Mouse (Mus musculus) erythroblast, embryonic 14.5 days (primary cell): Measurements from ENCODE around the gene Rab4b.

Experiments used
- GATA1 ChIP-seq: IDR thresholded peaks from 2 replicates; pipeline ENCODE4 v1.6.1; 2012; ENCODE audit warnings: low read length, inconsistent platforms, mixed read lengths
- TAL1 ChIP-seq: IDR thresholded peaks from 3 replicates; pipeline ENCODE4 v1.6.1; 2012; ENCODE audit warnings: low read length, inconsistent platforms, mixed read lengths

GRCm38 (mm10) chr7:27160921-27161320, 17.8 kb downstream of the Rab4b start:
- TF ChIP-seq TAL1 (no peak), GATA1 (no peak)
